Mouse (Mus musculus) liver, postnatal 0 days (tissue): Measurements from ENCODE around the gene Slc46a2. TPM values are rescaled to one million over a fixed set of nuclear protein-coding genes. Genes with fewer than 3 reads are reported as not detected.

Experiments used
- ATAC-seq: fragments of 200-750 bp; cut with Nextera tagmentation; 2 replicates; pipeline ENCODE4 v1.8.0; 2017; ENCODE audit warnings: mild to moderate bottlenecking, moderate library complexity
- DNase-seq: peaks from one replicate; pipeline ENCODE4 v3.0.0-alpha.2; 2016
- H3K27ac ChIP-seq: fragments of 300-500 bp; sonication (generic); 2 replicates; pipeline ENCODE4 v1.5.1; 2014; ENCODE audit warnings: antibody characterized with exemption, moderate library complexity, mild to moderate bottlenecking, low read depth
- H3K27me3 ChIP-seq: fragments of 300-500 bp; sonication (generic); 2 replicates; pipeline ENCODE4 v1.6.1; 2014; ENCODE audit warnings: low read length, control low read depth, mixed read lengths; ENCODE audit not compliant: insufficient read depth
- H3K36me3 ChIP-seq: fragments of 300-500 bp; sonication (generic); replicated peaks from 2 replicates; pipeline ENCODE4 v1.6.1; 2014; ENCODE audit warnings: mild to moderate bottlenecking, control low read depth, low read length, moderate library complexity, mixed read lengths; ENCODE audit not compliant: insufficient read depth
- H3K4me1 ChIP-seq: fragments of 300-500 bp; sonication (generic); 2 replicates; pipeline ENCODE4 v1.6.1; 2014; ENCODE audit warnings: antibody characterized with exemption, mild to moderate bottlenecking, control low read depth; ENCODE audit not compliant: insufficient read depth
- H3K4me2 ChIP-seq: fragments of 300-500 bp; sonication (generic); 2 replicates; pipeline ENCODE4 v1.6.1; 2014; ENCODE audit warnings: low read depth, mild to moderate bottlenecking, low read length, moderate library complexity, mixed read lengths
- H3K4me3 ChIP-seq: fragments of 300-500 bp; sonication (generic); 2 replicates; pipeline ENCODE4 v1.5.1; 2014; ENCODE audit warnings: low read depth, low read length
- H3K9ac ChIP-seq: fragments of 300-500 bp; sonication (generic); replicated peaks from 2 replicates; pipeline ENCODE4 v1.6.1; 2014; ENCODE audit warnings: mild to moderate bottlenecking, moderate library complexity
- H3K9me3 ChIP-seq: fragments of 300-500 bp; sonication (generic); 2 replicates; pipeline ENCODE4 v1.6.1; 2016; ENCODE audit warnings: mild to moderate bottlenecking, control low read depth, low read length, mixed read lengths
- CTCF ChIP-seq: sonication (generic); IDR thresholded peaks from 2 replicates; pipeline ENCODE4 v1.5.1; 2016; ENCODE audit warnings: antibody characterized with exemption, low read depth
- EP300 ChIP-seq: IDR thresholded peaks from 2 replicates; pipeline ENCODE4 v1.6.1; 2016; ENCODE audit warnings: antibody characterized with exemption, low read depth, mild to moderate bottlenecking
- WGBS: fragments of 180-500 bp; shearing (Covaris S2); extraction: QIAGEN DNeasy Blood & Tissue Kit; methylation state at CpG from one replicate; pipeline ENCODE4 v1.1.7; 2014; ENCODE audit not compliant: insufficient replicate concordance; 5-methylcytosine and 5-hydroxymethylcytosine counted together
- polyA plus RNA-seq: library from polyadenylated mRNA; unstranded; fragments of >200 nt; fragmentation: Nextera tagmentation; extraction: Ambion mirVana; gene quantifications from 2 replicates; pipeline ENCODE4 v1.2.1, GENCODE M21; 2015

Slc46a2 gene
- polyA plus RNA-seq, 1 experiment from 2014 or later: not detected

GRCm38 (mm10) chr4:59928347-59928746, 13.5 kb upstream of the Slc46a2 start:
- Histone ChIP-seq H3K36me3 (no peaks in the 10 kb centered on the region), H3K27ac (no peak overlapping the region), H3K9ac (no peak overlapping the region), H3K4me3 (no peak overlapping the region), H3K4me2 (no peak overlapping the region), H3K9me3 (no peaks in the 10 kb centered on the region), H3K4me1 (no peaks in the 10 kb centered on the region), H3K27me3 (no peaks in the 10 kb centered on the region)
- 4% methylated on average over 6 of the region's 6 CpGs for WGBS
- TF ChIP-seq EP300 (no peak), CTCF (peak; percentile 76)
- DNase-seq (peak; percentile 72), ATAC-seq (peak; percentile 73)

GRCm38 (mm10) chr4:59927666-59928065, 12.8 kb upstream of the Slc46a2 start:
- no peak for ATAC-seq
- Histone ChIP-seq H3K9me3 (no peaks in the 10 kb centered on the region), H3K27ac (no peak overlapping the region), H3K27me3 (no peaks in the 10 kb centered on the region), H3K4me1 (no peaks in the 10 kb centered on the region), H3K4me2 (no peak overlapping the region), H3K4me3 (no peak overlapping the region), H3K9ac (no peak overlapping the region), H3K36me3 (no peaks in the 10 kb centered on the region)
- peak; percentile 6 for DNase-seq
- 70% methylated on average over 3 of the region's 3 CpGs for WGBS
- no peak for TF ChIP-seq CTCF
- no peak for TF ChIP-seq EP300

GRCm38 (mm10) chr4:59925082-59925481, 10.2 kb upstream of the Slc46a2 start:
- TF ChIP-seq EP300 (no peak), CTCF (no peak)
- no peak overlapping the region for H3K4me2 ChIP-seq
- DNase-seq (no peak), ATAC-seq (no peak)
- H3K27ac ChIP-seq: no peak overlapping the region
- H3K4me3 ChIP-seq: no peak overlapping the region
- no peak overlapping the region for H3K9ac ChIP-seq
- no peaks in the 10 kb centered on the region for H3K27me3 ChIP-seq
- no peaks in the 10 kb centered on the region for H3K36me3 ChIP-seq
- H3K4me1 ChIP-seq: no peaks in the 10 kb centered on the region
- H3K9me3 ChIP-seq: no peaks in the 10 kb centered on the region
- WGBS: 78% methylated on average over 9 of the region's 9 CpGs

- Histone ChIP-seq H3K4me1 (no peaks in the 10 kb centered on the region), H3K27ac (no peak overlapping the region), H3K36me3 (no peaks in the 10 kb centered on the region), H3K4me3 (no peak overlapping the region), H3K4me2 (no peak overlapping the region), H3K27me3 (peaks cover 9% of the 10 kb centered on the region), H3K9me3 (no peaks in the 10 kb centered on the region), H3K9ac (no peak overlapping the region)
- 67% methylated on average over 3 of the region's 3 CpGs for WGBS
- ATAC-seq: no peak
- DNase-seq: no peak
- TF ChIP-seq CTCF (no peak), EP300 (no peak)
These were observed 3.1 kb upstream of the Slc46a2 start for GRCm38 (mm10) chr4:59917966-59918365.

- no peaks in the 10 kb centered on the region for H3K9me3 ChIP-seq
- no peak overlapping the region for H3K9ac ChIP-seq
- WGBS: 82% methylated on average over 2 of the region's 2 CpGs
- no peak for ATAC-seq
- no peaks in the 10 kb centered on the region for H3K4me1 ChIP-seq
- no peaks in the 10 kb centered on the region for H3K27me3 ChIP-seq
- no peak for DNase-seq
- no peaks in the 10 kb centered on the region for H3K36me3 ChIP-seq
- TF ChIP-seq EP300 (no peak), CTCF (no peak)
- H3K4me2 ChIP-seq: no peak overlapping the region
- no peak overlapping the region for H3K27ac ChIP-seq
- no peak overlapping the region for H3K4me3 ChIP-seq
These were observed 6.1 kb downstream of the Slc46a2 start for GRCm38 (mm10) chr4:59908785-59909184.

- WGBS: 61% methylated on average over 10 of the region's 10 CpGs
These were observed 7.1 kb downstream of the Slc46a2 start for GRCm38 (mm10) chr4:59907657-59908230.

More at GRCm38 (mm10) chr4:59907657-59908230, 7.1 kb downstream of the Slc46a2 start:
- no peaks in the 10 kb centered on the region for H3K9me3 ChIP-seq
- no peaks in the 10 kb centered on the region for H3K27me3 ChIP-seq
- DNase-seq (no peak), ATAC-seq (no peak)
- H3K36me3 ChIP-seq: no peaks in the 10 kb centered on the region
- no peak overlapping the region for H3K9ac ChIP-seq
- no peak overlapping the region for H3K4me2 ChIP-seq
- TF ChIP-seq CTCF (no peak), EP300 (no peak)
- no peak overlapping the region for H3K4me3 ChIP-seq
- H3K4me1 ChIP-seq: no peaks in the 10 kb centered on the region
- no peak overlapping the region for H3K27ac ChIP-seq
